Mouse (Mus musculus) hindlimb bud, embryonic 11.5 days (tissue): Measurements from ENCODE around the gene Tmem38a.

ENCODE experiments used
- DNase-seq: peaks from one replicate; pipeline ENCODE4 v3.0.0-alpha.2; 2012; ENCODE audit warnings: low read depth, low spot score; ENCODE audit errors: extremely low spot score

The Tmem38a gene

GRCm38 (mm10) chr8:72583056-72583771, 11.4 kb downstream of the Tmem38a start:
- no peak for DNase-seq

- DNase-seq, result no peak
Observed at GRCm38 (mm10) chr8:72584390-72584789, 12.5 kb downstream of the Tmem38a start.

- DNase-seq, result no peak
Observed at GRCm38 (mm10) chr8:72587806-72588205, 16.0 kb downstream of the Tmem38a start.

DNA sequence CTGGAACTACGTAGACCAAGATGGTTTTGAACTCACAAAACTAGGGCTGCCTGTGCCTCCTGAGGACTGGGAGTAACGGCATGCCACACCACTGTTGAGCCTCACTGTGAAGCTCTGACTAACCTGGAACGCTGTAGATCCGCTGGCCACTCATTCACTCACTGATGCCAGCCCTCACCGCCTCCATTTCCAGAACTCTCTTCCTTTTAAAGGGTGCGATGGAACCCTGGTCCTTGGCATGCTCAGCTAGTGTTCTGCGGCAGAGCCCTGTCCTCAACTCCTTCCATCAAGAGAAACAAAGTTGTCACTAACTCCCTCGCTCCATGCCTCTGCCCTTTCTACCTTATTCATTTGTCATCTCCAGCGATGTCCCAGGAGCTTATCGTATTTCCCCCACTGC, 17.0 kb downstream of the Tmem38a start:
- no peak for DNase-seq

DNA sequence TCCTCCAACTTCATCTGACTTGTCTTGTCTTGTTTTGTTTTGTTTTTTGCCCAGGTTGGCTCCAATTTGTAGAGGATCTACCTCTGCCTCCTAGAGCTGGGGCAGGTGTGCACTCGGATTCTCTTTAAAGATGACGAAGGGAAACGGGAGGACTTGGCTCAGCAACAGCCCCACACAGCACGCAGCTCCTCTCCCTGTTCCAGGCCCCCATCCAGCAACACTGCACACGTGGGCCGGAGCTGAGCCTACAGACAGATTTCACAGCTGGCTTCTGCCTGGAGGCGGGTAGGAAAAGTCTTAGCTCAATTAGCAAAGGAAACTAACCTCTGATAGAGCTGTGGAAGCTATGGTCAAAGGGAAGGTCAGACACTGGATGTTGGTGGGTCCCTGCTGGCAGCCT, 17.4 kb downstream of the Tmem38a start:
- no peak for DNase-seq

DNA sequence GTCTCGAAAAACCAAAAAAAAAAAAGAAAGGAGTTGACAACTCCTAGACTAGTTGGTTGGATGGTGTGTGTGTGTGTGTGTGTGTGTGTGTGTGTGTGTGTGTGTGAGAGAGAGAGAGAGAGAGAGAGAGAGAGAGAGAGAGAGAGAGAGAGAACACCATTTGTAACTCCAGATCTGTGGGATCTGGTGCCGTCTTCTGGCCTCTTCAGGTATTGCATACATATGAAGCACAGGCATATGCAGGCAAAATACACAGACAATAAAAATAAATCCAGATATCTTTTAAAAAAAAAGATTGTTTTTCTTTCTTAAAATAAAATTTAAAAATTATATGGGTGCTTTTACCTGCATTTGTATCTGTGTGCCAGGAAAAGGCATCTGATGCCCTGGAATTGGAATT, 18.3 kb downstream of the Tmem38a start:
- DNase-seq, result no peak
